ENCODE assay signal across 8 mouse cellular contexts in the genomic region with DNA sequence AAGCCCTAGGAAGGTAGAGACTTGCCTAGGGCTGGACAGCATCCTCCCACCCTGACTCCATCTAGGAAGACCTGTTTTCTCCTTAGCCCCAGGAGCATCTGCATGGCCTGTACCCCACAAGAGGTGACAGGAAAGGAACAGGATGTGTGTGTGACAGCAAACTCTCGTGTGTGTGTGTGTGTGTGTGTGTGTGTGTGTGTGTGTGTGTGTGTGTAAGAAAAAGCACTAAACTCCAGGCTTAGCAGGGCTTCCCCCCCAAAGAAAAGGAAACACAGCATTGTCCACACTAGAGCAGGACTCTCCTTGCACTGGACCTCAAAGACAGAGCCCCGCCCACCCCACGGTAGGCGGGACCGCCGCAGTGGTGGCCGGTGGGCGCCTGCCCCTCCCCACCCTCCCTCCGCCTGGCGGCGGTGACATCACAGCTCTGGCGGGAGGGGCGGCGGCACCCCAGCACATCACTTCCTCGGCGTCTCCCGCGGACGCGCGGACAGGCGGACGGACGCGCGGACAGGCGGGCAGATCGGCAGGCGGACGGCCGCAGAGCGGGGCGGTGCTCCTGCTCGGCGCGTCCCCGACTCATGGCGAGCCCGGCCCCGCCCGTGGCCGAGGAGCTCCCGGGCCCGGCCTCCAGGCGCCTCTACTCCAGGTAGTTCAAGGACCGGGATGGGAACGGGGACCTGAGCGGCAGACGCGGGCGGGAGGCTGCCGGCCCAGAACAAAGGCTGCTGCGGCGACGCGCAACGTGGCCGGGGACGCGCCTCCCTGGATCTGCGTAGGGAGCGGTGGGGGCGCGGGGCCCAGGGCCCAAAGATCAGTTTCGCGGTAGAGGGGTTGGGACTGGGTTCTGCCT. TPM values are rescaled to one million over a fixed set of nuclear protein-coding genes. Genes with fewer than 3 reads are reported as not detected.
DNase-seq lines count a peak whose midpoint lies in the region; ATAC-seq lines count a peak whose summit lies in the region.

TSS of gene Gpsm1 (plus strand) at position 444 of the 853 bp plus-strand sequence.

- H3K4me1 ChIP-seq in hindbrain, embryonic 14.5 days (replicated peaks; ENCODE audit: control insufficient read depth, insufficient read depth, low read length) = peaks cover 51% of the 10 kb centered on the region

- peak within 1 kb of the TSS; percentile 99 for H3K4me2 ChIP-seq in hindbrain, embryonic 14.5 days (replicated peaks)

- peak; percentile 86 for DNase-seq in NIH3T3 (ENCODE audit: low read depth)
- peak; percentile 90 for DNase-seq in cerebellum, adult 9-11 months
- DNase-seq in gastrocnemius, adult 18-20 months (ENCODE audit: low spot score) = peak; percentile 70
- DNase-seq in hindbrain, embryonic 14.5 days (ENCODE audit: low spot score) = peak; percentile 84
- DNase-seq in left cerebral cortex, adult 8-10 months (ENCODE audit: low spot score in 2 of 2) = peak in 1 of 2 experiments; percentile 72
- peak; percentile 68 to 80 for DNase-seq in right cerebral cortex, adult 2 months (ENCODE audit: low spot score in 2 of 2)
- peak; percentile 46 for DNase-seq in urinary bladder, postnatal 10 days (ENCODE audit: low spot score)

- under 1% methylated on average over 57 of the region's 66 CpGs for WGBS in hindbrain, embryonic 14.5 days

- H3K9me3 ChIP-seq in hindbrain, embryonic 14.5 days (ENCODE audit: control insufficient read depth, low read length) = no peaks in the 10 kb centered on the region

- H3K36me3 ChIP-seq in hindbrain, embryonic 14.5 days (replicated peaks; ENCODE audit: control insufficient read depth, insufficient read depth) = no peaks in the 10 kb centered on the region

- no peaks in the 10 kb centered on the region for H3K27me3 ChIP-seq in hindbrain, embryonic 14.5 days (ENCODE audit: control insufficient read depth, insufficient read depth, low read length)

- H3K4me3 ChIP-seq in hindbrain, embryonic 14.5 days (replicated peaks; ENCODE audit: low read length) = peak within 1 kb of the TSS; percentile 52

- peak within 1 kb of the TSS; percentile 81 for H3K9ac ChIP-seq in hindbrain, embryonic 14.5 days

- H3K27ac ChIP-seq in hindbrain, embryonic 14.5 days = peak within 1 kb of the TSS; percentile 97

- peak; percentile 85 for ATAC-seq in hindbrain, embryonic 14.5 days (ENCODE audit: low FRiP score)
- ATAC-seq in megakaryocyte, adult 5-6 weeks (ENCODE audit: poor library complexity, severe bottlenecking) = peak; percentile 75

RNA-seq across cellular contexts. Expression of gene Gpsm1, which starts in this region (rescaled TPM):
- 1 to 10 TPM; 1.6 to 2.3 TPM for total RNA-seq in gastrocnemius, adult 18-20 months (2021)
- 96.7 and 101 TPM in 2 replicates for polyA plus RNA-seq in hindbrain, embryonic 14.5 days (2014; fragmentation: Nextera tagmentation; extraction: Ambion mirVana)
- 10 to 100 TPM; 58.9 to 66.8 (median 60.5) TPM for total RNA-seq in left cerebral cortex, adult 8-10 months (2022)
- total RNA-seq in megakaryocyte, adult 5-6 weeks (2015) = 1.9 and 2.4 TPM in 2 replicates
- 2.2 and 4.0 TPM in 2 replicates for total RNA-seq in megakaryocyte, adult 5-6 weeks (2017)

Comparison
In these comparisons a context has a peak if more than half of its experiments do, and no peak if none do; other contexts are left out.
1. RNA of gene Gpsm1 (total RNA-seq): 58.9 to 66.8 TPM in left cerebral cortex, adult 8-10 months; 1.9 to 4.0 TPM in megakaryocyte, adult 5-6 weeks and 1.6 to 2.3 TPM in gastrocnemius, adult 18-20 months; every median in the first group is over 10 times any median in the second.